Mouse (Mus musculus) liver (tissue): ENCODE measurements around the gene Tub.

Experiments
- DNase-seq: peaks from one replicate; pipeline ENCODE4 v3.0.0-alpha.2; 2020; ENCODE audit warnings: mixed read lengths

Gene Tub

GRCm38 (mm10) chr7:109032054-109032453 is 81.9 kb downstream of the Tub start:
- DNase-seq, result no peak

GRCm38 (mm10) chr7:109038121-109038735 is 88.1 kb downstream of the Tub start:
- DNase-seq, result no peak

- DNase-seq, result no peak
Observed at GRCm38 (mm10) chr7:109038987-109039386, 88.8 kb downstream of the Tub start.

- DNase-seq, result no peak
Observed at GRCm38 (mm10) chr7:109039445-109039844, 89.3 kb downstream of the Tub start.

- no peak for DNase-seq
Observed at GRCm38 (mm10) chr7:109045876-109046275, 95.7 kb downstream of the Tub start.

GRCm38 (mm10) chr7:109050831-109051230 is 100.7 kb downstream of the Tub start:
- no peak for DNase-seq

- DNase-seq, result no peak
Observed at GRCm38 (mm10) chr7:109059536-109059935, 109.4 kb downstream of the Tub start.

GRCm38 (mm10) chr7:109069641-109070040 is 119.5 kb downstream of the Tub start:
- no peak for DNase-seq

- no peak for DNase-seq
Observed at GRCm38 (mm10) chr7:109072326-109072725, 122.2 kb downstream of the Tub start.

- DNase-seq, result peak; percentile 30
Observed at GRCm38 (mm10) chr7:109082269-109083112, 132.4 kb downstream of the Tub start.

GRCm38 (mm10) chr7:109083113-109083812 is 133.1 kb downstream of the Tub start, which contains the start of gene Ric3:
TSS of gene Ric3 (minus strand) at chr7:109083331.
- DNase-seq, result peak; percentile 30

GRCm38 (mm10) chr7:109083813-109084184 is 133.7 kb downstream of the Tub start:
- no peak for DNase-seq
